Mouse (Mus musculus) liver, postnatal 0 days (tissue): ENCODE results near the gene Ndufv2. TPM values are rescaled to one million over a fixed set of nuclear protein-coding genes. Genes with fewer than 3 reads are reported as not detected.

ENCODE experiments used
- ATAC-seq: fragments of 200-750 bp; cut with Nextera tagmentation; 2 replicates; pipeline ENCODE4 v1.8.0; 2017; ENCODE audit warnings: mild to moderate bottlenecking, moderate library complexity
- DNase-seq: peaks from one replicate; pipeline ENCODE4 v3.0.0-alpha.2; 2016
- H3K27ac ChIP-seq: fragments of 300-500 bp; sonication (generic); 2 replicates; pipeline ENCODE4 v1.5.1; 2014; ENCODE audit warnings: antibody characterized with exemption, moderate library complexity, mild to moderate bottlenecking, low read depth
- H3K27me3 ChIP-seq: fragments of 300-500 bp; sonication (generic); 2 replicates; pipeline ENCODE4 v1.6.1; 2014; ENCODE audit warnings: low read length, control low read depth, mixed read lengths; ENCODE audit not compliant: insufficient read depth
- H3K36me3 ChIP-seq: fragments of 300-500 bp; sonication (generic); replicated peaks from 2 replicates; pipeline ENCODE4 v1.6.1; 2014; ENCODE audit warnings: mild to moderate bottlenecking, control low read depth, low read length, moderate library complexity, mixed read lengths; ENCODE audit not compliant: insufficient read depth
- H3K4me1 ChIP-seq: fragments of 300-500 bp; sonication (generic); 2 replicates; pipeline ENCODE4 v1.6.1; 2014; ENCODE audit warnings: antibody characterized with exemption, mild to moderate bottlenecking, control low read depth; ENCODE audit not compliant: insufficient read depth
- H3K4me2 ChIP-seq: fragments of 300-500 bp; sonication (generic); 2 replicates; pipeline ENCODE4 v1.6.1; 2014; ENCODE audit warnings: low read depth, mild to moderate bottlenecking, low read length, moderate library complexity, mixed read lengths
- H3K4me3 ChIP-seq: fragments of 300-500 bp; sonication (generic); 2 replicates; pipeline ENCODE4 v1.5.1; 2014; ENCODE audit warnings: low read depth, low read length
- H3K9ac ChIP-seq: fragments of 300-500 bp; sonication (generic); replicated peaks from 2 replicates; pipeline ENCODE4 v1.6.1; 2014; ENCODE audit warnings: mild to moderate bottlenecking, moderate library complexity
- H3K9me3 ChIP-seq: fragments of 300-500 bp; sonication (generic); 2 replicates; pipeline ENCODE4 v1.6.1; 2016; ENCODE audit warnings: mild to moderate bottlenecking, control low read depth, low read length, mixed read lengths
- CTCF ChIP-seq: sonication (generic); IDR thresholded peaks from 2 replicates; pipeline ENCODE4 v1.5.1; 2016; ENCODE audit warnings: antibody characterized with exemption, low read depth
- EP300 ChIP-seq: IDR thresholded peaks from 2 replicates; pipeline ENCODE4 v1.6.1; 2016; ENCODE audit warnings: antibody characterized with exemption, low read depth, mild to moderate bottlenecking
- WGBS: fragments of 180-500 bp; shearing (Covaris S2); extraction: QIAGEN DNeasy Blood & Tissue Kit; methylation state at CpG from one replicate; pipeline ENCODE4 v1.1.7; 2014; ENCODE audit not compliant: insufficient replicate concordance; 5-methylcytosine and 5-hydroxymethylcytosine counted together
- polyA plus RNA-seq: library from polyadenylated mRNA; unstranded; fragments of >200 nt; fragmentation: Nextera tagmentation; extraction: Ambion mirVana; gene quantifications from 2 replicates; pipeline ENCODE4 v1.2.1, GENCODE M21; 2015

Gene Ndufv2
- polyA plus RNA-seq: 286 and 297 TPM in 2 replicates

GRCm38 (mm10) chr17:66101380-66102330 is at the start of gene Ndufv2:
Gene Ndufv2 (minus strand): TSS chr17:66101559.
- ATAC-seq (peak; percentile 99), DNase-seq (peak; percentile 97)
- Histone ChIP-seq H3K27ac (peak within 1 kb of the TSS; percentile 96), H3K4me2 (peak within 1 kb of the TSS; percentile 86), H3K36me3 (no peaks in the 10 kb centered on the region), H3K4me1 (peaks cover 15% of the 10 kb centered on the region), H3K4me3 (peak within 1 kb of the TSS; percentile 99), H3K27me3 (no peaks in the 10 kb centered on the region), H3K9me3 (no peaks in the 10 kb centered on the region), H3K9ac (peak within 1 kb of the TSS; percentile 99)
- 3% methylated on average over 67 of the region's 67 CpGs for whole genome bisulfite sequencing
- TF ChIP-seq EP300: no peak; the same call in 1 of the 2 replicates
- peak; percentile 84 for TF ChIP-seq CTCF

- H3K36me3 ChIP-seq: peaks cover 67% of the 10 kb centered on the region
These were observed 29.9 kb upstream of the Ndufv2 start for GRCm38 (mm10) chr17:66131212-66131611.

GRCm38 (mm10) chr17:66130371-66130770 is 29.0 kb upstream of the Ndufv2 start:
- Histone ChIP-seq H3K27ac (no peak overlapping the region), H3K4me2 (no peak overlapping the region), H3K9me3 (no peaks in the 10 kb centered on the region), H3K9ac (no peak overlapping the region), H3K4me1 (peaks cover 2% of the 10 kb centered on the region; the same call in 1 of the 2 replicates), H3K27me3 (no peaks in the 10 kb centered on the region), H3K36me3 (peaks cover 64% of the 10 kb centered on the region), H3K4me3 (no peak overlapping the region)
- ATAC-seq (no peak), DNase-seq (no peak)
- WGBS: 90% methylated on average over 9 of the region's 9 CpGs
- TF ChIP-seq CTCF (no peak), EP300 (no peak)

More at GRCm38 (mm10) chr17:66131212-66131611, 29.9 kb upstream of the Ndufv2 start:
- no peak overlapping the region for H3K9ac ChIP-seq
- no peaks in the 10 kb centered on the region for H3K4me1 ChIP-seq
- no peaks in the 10 kb centered on the region for H3K9me3 ChIP-seq
- H3K4me2 ChIP-seq: no peak overlapping the region
- peak; percentile 53; the same call in 1 of the 2 replicates for ATAC-seq
- no peak overlapping the region for H3K27ac ChIP-seq
- 86% methylated on average over 4 of the region's 4 CpGs for WGBS
- no peaks in the 10 kb centered on the region for H3K27me3 ChIP-seq
- peak; percentile 20 for DNase-seq
- peak; percentile 63 for TF ChIP-seq CTCF
- TF ChIP-seq EP300: no peak
- no peak overlapping the region for H3K4me3 ChIP-seq

- Histone ChIP-seq H3K4me2 (0 out of 2 replicates have a peak overlapping the region, but pooled peaks have one; percentile 84), H3K9ac (no peak overlapping the region), H3K9me3 (no peaks in the 10 kb centered on the region), H3K27me3 (no peaks in the 10 kb centered on the region), H3K4me1 (peaks cover 5% of the 10 kb centered on the region), H3K4me3 (no peak overlapping the region), H3K36me3 (peaks cover 28% of the 10 kb centered on the region), H3K27ac (no peak overlapping the region)
- TF ChIP-seq CTCF (peak; percentile 52), EP300 (no peak)
- WGBS: 78% methylated on average over 5 of the region's 5 CpGs
- ATAC-seq (no peak), DNase-seq (peak; percentile 12)
These were observed 23.9 kb upstream of the Ndufv2 start for GRCm38 (mm10) chr17:66125211-66125610.

GRCm38 (mm10) chr17:66123816-66124610 is 22.7 kb upstream of the Ndufv2 start:
- ATAC-seq: no peak
- DNase-seq: peak; percentile 17
- TF ChIP-seq EP300 (no peak), CTCF (no peak)
- Histone ChIP-seq H3K36me3 (peaks cover 26% of the 10 kb centered on the region), H3K4me2 (peak overlapping the region; percentile 84), H3K9me3 (no peaks in the 10 kb centered on the region), H3K27me3 (no peaks in the 10 kb centered on the region), H3K4me3 (peak overlapping the region; percentile 74), H3K27ac (peak overlapping the region; percentile 80), H3K4me1 (peaks cover 5% of the 10 kb centered on the region), H3K9ac (peak overlapping the region; percentile 72)
- 2% methylated on average over 20 of the region's 20 CpGs for whole genome bisulfite sequencing
